Mouse (Mus musculus) MEL (cell line): ENCODE results near the gene Olfr465-ps1. TPM values are rescaled to one million over a fixed set of nuclear protein-coding genes. Genes with fewer than 3 reads are reported as not detected.
A peak's percentile ranks its signal among the peaks of the same experiment; 100 is the strongest.

Experiments
- DNase-seq: peaks from one replicate; pipeline ENCODE4 v3.0.0; 2011; ENCODE audit warnings: low read depth, low spot score
- H3K27ac ChIP-seq: 2 replicates; pipeline ENCODE4 v1.5.1; 2012; ENCODE audit warnings: low read depth, mild to moderate bottlenecking, control low read depth, low read length, moderate library complexity; ENCODE audit not compliant: control insufficient read depth
- H3K27me3 ChIP-seq, 2 experiments: fragments of 150-350 bp in 1 of 2; sonication (generic) in 1 of 2; 2 replicates each; pipeline ENCODE4 v1.6.1; 2012; ENCODE audit warnings: low read length in 2 of 2, mild to moderate bottlenecking in 2 of 2, improper control_type of control experiment in 1 of 2, moderate library complexity in 1 of 2; ENCODE audit not compliant: insufficient read depth in 2 of 2, control insufficient read depth in 1 of 2
- H3K36me3 ChIP-seq, 2 experiments: 2 replicates each; pipeline ENCODE4 v1.6.1; 2012 to 2014; ENCODE audit warnings: low read length in 2 of 2, improper control_type of control experiment in 1 of 2, inconsistent platforms in 1 of 2, mild to moderate bottlenecking in 1 of 2; ENCODE audit not compliant: insufficient read depth in 2 of 2, control insufficient read depth in 1 of 2
- H3K4me1 ChIP-seq, 2 experiments: fragments of 150-350 bp in 1 of 2; sonication (generic) in 1 of 2; 2 replicates each; pipeline ENCODE4 v1.6.1; 2012; ENCODE audit warnings: low read length in 2 of 2, improper control_type of control experiment in 1 of 2, mild to moderate bottlenecking in 1 of 2; ENCODE audit not compliant: insufficient read depth in 2 of 2, control insufficient read depth in 1 of 2
- H3K4me3 ChIP-seq, 2 experiments: fragments of 150-350 bp in 1 of 2; sonication (generic) in 1 of 2; 2 replicates each; pipeline ENCODE4 v1.5.1; 2012; ENCODE audit warnings: low read depth in 2 of 2, low read length in 2 of 2, mild to moderate bottlenecking in 2 of 2, moderate library complexity in 2 of 2, control low read depth in 1 of 2, improper control_type of control experiment in 1 of 2; ENCODE audit not compliant: control insufficient read depth in 1 of 2, insufficient read depth in 1 of 2
- H3K79me2 ChIP-seq: 2 replicates; pipeline ENCODE4 v1.6.1; 2012; ENCODE audit warnings: mild to moderate bottlenecking, low read length, moderate library complexity; ENCODE audit not compliant: control insufficient read depth, poor library complexity, insufficient read depth
- H3K9ac ChIP-seq: 2 replicates; pipeline ENCODE4 v1.6.1; 2012; ENCODE audit warnings: low read depth, mild to moderate bottlenecking, control low read depth, low read length, moderate library complexity; ENCODE audit not compliant: control insufficient read depth, poor library complexity, severe bottlenecking
- H3K9me3 ChIP-seq: fragments of 150-350 bp; sonication (generic); replicated peaks from 2 replicates; pipeline ENCODE4 v1.6.1; 2012; ENCODE audit warnings: mild to moderate bottlenecking, low read length, improper control_type of control experiment, moderate library complexity; ENCODE audit not compliant: insufficient read depth
- CHD1 ChIP-seq: IDR thresholded peaks from 2 replicates; pipeline ENCODE4 v1.6.1; 2012; ENCODE audit warnings: low read depth, mild to moderate bottlenecking, inconsistent platforms, low read length, improper control_type of control experiment
- CTCF ChIP-seq, 3 experiments: IDR thresholded peaks in 2 of 3; conservative IDR thresholded peaks in 1 of 3; 2 replicates each; pipeline ENCODE4 v1.5.1; 2011 to 2012; ENCODE audit warnings: low read length in 3 of 3, low read depth in 2 of 3, mild to moderate bottlenecking in 2 of 3, improper control_type of control experiment in 1 of 3, inconsistent platforms in 1 of 3, mixed read lengths in 1 of 3, moderate library complexity in 1 of 3; ENCODE audit not compliant: control insufficient read depth in 1 of 3, insufficient read depth in 1 of 3, poor library complexity in 1 of 3, severe bottlenecking in 1 of 3
- E2F4 ChIP-seq: IDR thresholded peaks from 2 replicates; pipeline ENCODE4 v1.6.1; 2011; ENCODE audit warnings: low read depth, low read length, improper control_type of control experiment, borderline replicate concordance
- ELF1 ChIP-seq: IDR thresholded peaks from 2 replicates; pipeline ENCODE4 v1.6.1; 2014; ENCODE audit warnings: low read depth, mild to moderate bottlenecking, inconsistent platforms, low read length, improper control_type of control experiment, moderate library complexity
- EP300 ChIP-seq, 2 experiments: IDR thresholded peaks; 2 replicates each; pipeline ENCODE4 v1.6.1; 2011; ENCODE audit warnings: improper control_type of control experiment in 2 of 2, low read length in 2 of 2, low read depth in 1 of 2, mild to moderate bottlenecking in 1 of 2
- ETS1 ChIP-seq: IDR thresholded peaks from 2 replicates; pipeline ENCODE4 v1.6.1; 2012; ENCODE audit warnings: low read depth, mild to moderate bottlenecking, inconsistent platforms, low read length, improper control_type of control experiment, moderate library complexity
- GABPA ChIP-seq: IDR thresholded peaks from 2 replicates; pipeline ENCODE4 v1.6.1; 2012; ENCODE audit warnings: low read depth, mild to moderate bottlenecking, inconsistent platforms, low read length, improper control_type of control experiment, moderate library complexity
- GATA1 ChIP-seq: IDR thresholded peaks from 2 replicates; pipeline ENCODE4 v1.6.1; 2011; ENCODE audit warnings: low read depth, low read length, improper control_type of control experiment
- JUND ChIP-seq: IDR thresholded peaks from 2 replicates; pipeline ENCODE4 v1.6.1; 2011; ENCODE audit warnings: low read depth, mild to moderate bottlenecking, improper control_type of control experiment, low read length
- KAT2A ChIP-seq: conservative IDR thresholded peaks from 2 replicates; pipeline ENCODE4 v1.6.1; 2012; ENCODE audit warnings: low read depth, low read length, improper control_type of control experiment, inconsistent platforms
- MAFK ChIP-seq: IDR thresholded peaks from 2 replicates; pipeline ENCODE4 v1.6.1; 2011; ENCODE audit warnings: low read depth, mild to moderate bottlenecking, low read length, improper control_type of control experiment, borderline replicate concordance
- MAX ChIP-seq: IDR thresholded peaks from 2 replicates; pipeline ENCODE4 v1.6.1; 2011; ENCODE audit warnings: low read length, improper control_type of control experiment
- MAZ ChIP-seq: IDR thresholded peaks from 2 replicates; pipeline ENCODE4 v1.6.1; 2012; ENCODE audit warnings: low read depth, mild to moderate bottlenecking, inconsistent platforms, low read length, improper control_type of control experiment
- MXI1 ChIP-seq: IDR thresholded peaks from 2 replicates; pipeline ENCODE4 v1.6.1; 2011; ENCODE audit warnings: mild to moderate bottlenecking, low read depth, low read length, improper control_type of control experiment
- MYB ChIP-seq: IDR thresholded peaks from 2 replicates; pipeline ENCODE4 v1.6.1; 2011; ENCODE audit warnings: mild to moderate bottlenecking, low read depth, low read length, improper control_type of control experiment
- MYC ChIP-seq: IDR thresholded peaks from 2 replicates; pipeline ENCODE4 v1.6.1; 2011; ENCODE audit warnings: low read depth, mild to moderate bottlenecking, low read length, improper control_type of control experiment, moderate library complexity
- NELFE ChIP-seq: IDR thresholded peaks from 2 replicates; pipeline ENCODE4 v1.6.1; 2011; ENCODE audit warnings: low read depth, low read length, improper control_type of control experiment
- NRF1 ChIP-seq: IDR thresholded peaks from 2 replicates; pipeline ENCODE4 v1.6.1; 2014; ENCODE audit warnings: low read depth, mild to moderate bottlenecking, inconsistent platforms, low read length, improper control_type of control experiment, moderate library complexity; ENCODE audit not compliant: poor library complexity, insufficient read depth, severe bottlenecking
- POLR2A ChIP-seq, 2 experiments: IDR thresholded peaks; 2 replicates each; pipeline ENCODE4 v1.6.1; 2011 to 2012; ENCODE audit warnings: low read length in 2 of 2, mild to moderate bottlenecking in 2 of 2, control low read depth in 1 of 2, improper control_type of control experiment in 1 of 2, low read depth in 1 of 2, moderate library complexity in 1 of 2; ENCODE audit not compliant: control insufficient read depth in 1 of 2, insufficient read depth in 1 of 2, poor library complexity in 1 of 2
- POLR2AphosphoS2 ChIP-seq: IDR thresholded peaks from 2 replicates; pipeline ENCODE4 v1.6.1; 2011; ENCODE audit warnings: low read length, improper control_type of control experiment
- POLR2AphosphoS5 ChIP-seq: IDR thresholded peaks from 2 replicates; pipeline ENCODE4 v1.6.1; 2012; ENCODE audit warnings: low read depth, borderline replicate concordance, mild to moderate bottlenecking, inconsistent platforms, low read length, moderate library complexity, mixed read lengths
- RAD21 ChIP-seq: IDR thresholded peaks from 2 replicates; pipeline ENCODE4 v1.6.1; 2011; ENCODE audit warnings: mild to moderate bottlenecking, low read depth, low read length, improper control_type of control experiment
- SMC3 ChIP-seq: IDR thresholded peaks from 2 replicates; pipeline ENCODE4 v1.6.1; 2011; ENCODE audit warnings: low read depth, low read length, improper control_type of control experiment
- TAL1 ChIP-seq: IDR thresholded peaks from 2 replicates; pipeline ENCODE4 v1.6.1; 2012; ENCODE audit warnings: mild to moderate bottlenecking, inconsistent platforms, low read length, moderate library complexity, mixed read lengths
- TBP ChIP-seq: IDR thresholded peaks from 2 replicates; pipeline ENCODE4 v1.8.0; 2011; ENCODE audit warnings: low read depth, low read length, improper control_type of control experiment
- TCF12 ChIP-seq: IDR thresholded peaks from 2 replicates; pipeline ENCODE4 v1.6.1; 2014; ENCODE audit warnings: low read depth, mild to moderate bottlenecking, inconsistent platforms, low read length, improper control_type of control experiment, moderate library complexity
- UBTF ChIP-seq: IDR thresholded peaks from 2 replicates; pipeline ENCODE4 v1.6.1; 2012; ENCODE audit warnings: low read depth, mild to moderate bottlenecking, inconsistent platforms, low read length, improper control_type of control experiment, moderate library complexity, borderline replicate concordance; ENCODE audit not compliant: insufficient read depth
- ZC3H11A ChIP-seq: IDR thresholded peaks from 2 replicates; pipeline ENCODE4 v1.6.1; 2012; ENCODE audit warnings: low read depth, mild to moderate bottlenecking, inconsistent platforms, low read length, improper control_type of control experiment
- ZKSCAN1 ChIP-seq: IDR thresholded peaks from 2 replicates; pipeline ENCODE4 v1.6.1; 2012; ENCODE audit warnings: low read depth, mild to moderate bottlenecking, inconsistent platforms, low read length, improper control_type of control experiment, moderate library complexity
- ZMIZ1 ChIP-seq: IDR thresholded peaks from 2 replicates; pipeline ENCODE4 v1.6.1; 2012; ENCODE audit warnings: low read depth, mild to moderate bottlenecking, inconsistent platforms, low read length, improper control_type of control experiment, moderate library complexity
- ZNF384 ChIP-seq: IDR thresholded peaks from 2 replicates; pipeline ENCODE4 v1.6.1; 2012; ENCODE audit warnings: low read depth, mild to moderate bottlenecking, inconsistent platforms, low read length, improper control_type of control experiment
- polyA plus RNA-seq, 2 experiments: library from polyadenylated mRNA; stranded (reverse) in 1 of 2; unstranded in 1 of 2; fragments of >175 nt in 1 of 2; fragments of >200 nt in 1 of 2; gene quantifications; 2 replicates each; pipeline versions ENCODE4 v1.2.1 to v1.2.4; 2012; ENCODE audit warnings: low replicate concordance in 2 of 2, low read depth in 1 of 2; ENCODE audit not compliant: insufficient read length in 2 of 2, insufficient read depth in 1 of 2, missing spikeins in 1 of 2
- total RNA-seq: library from RNA; depleted of rRNA; stranded (reverse); fragments of 300-350 nt; gene quantifications from 2 replicates; pipeline ENCODE4 v1.2.3, GENCODE M21; 2012

Gene Olfr465-ps1
- total and polyA plus RNA-seq, 3 experiments: not detected

- H3K4me1 ChIP-seq: peaks cover 12 to 18% of the 10 kb centered on the region in 2 experiments
- DNase-seq: peak; percentile 35
- H3K79me2 ChIP-seq: no peaks in the 10 kb centered on the region
- H3K36me3 ChIP-seq: peaks cover 0 to 17% of the 10 kb centered on the region in 2 experiments; a peak in 2 of 4 replicates
- H3K27ac ChIP-seq: peak overlapping the region; percentile 59
- TF ChIP-seq GABPA (no peak), NELFE (no peak), ZNF384 (no peak), MYB (no peak), KAT2A (no peak), NRF1 (no peak), MAX (no peak), JUND (no peak), CTCF (IDR thresholded peaks at IDR 0.05 in 2 of 3, conservative IDR thresholded peaks at IDR 0.05 in 1 of 3; ENCODE audit: control insufficient read depth in 1 of 3, insufficient read depth in 1 of 3, low read depth in 2 of 3, low read length in 3 of 3, poor library complexity in 1 of 3, severe bottlenecking in 1 of 3) (no peak), EP300 (IDR thresholded peaks at IDR 0.05; ENCODE audit: low read depth in 1 of 2, low read length in 2 of 2) (0 out of 4 replicates have a peak, but pooled peaks of 1 of the 2 experiments have one; percentile 38), UBTF (no peak), GATA1 (peak; percentile 42; the same call in 1 of the 2 replicates)
- no peak overlapping the region for H3K9ac ChIP-seq
- H3K4me3 ChIP-seq: no peak overlapping the region
- H3K27me3 ChIP-seq: no peaks in the 10 kb centered on the region
- H3K9me3 ChIP-seq: no peaks in the 10 kb centered on the region
Observed at GRCm38 (mm10) chr13:65120984-65121383, 16.9 kb upstream of the Olfr465-ps1 start.

GRCm38 (mm10) chr13:65122111-65122510, 15.8 kb upstream of the Olfr465-ps1 start:
- Histone ChIP-seq H3K27me3 (no peaks in the 10 kb centered on the region), H3K4me3 (peak overlapping the region in 1 of 2 experiments; percentile 7; a peak in 1 of 4 replicates), H3K79me2 (no peaks in the 10 kb centered on the region), H3K9me3 (no peaks in the 10 kb centered on the region), H3K9ac (peak overlapping the region; percentile 42), H3K4me1 (peaks cover 17 to 19% of the 10 kb centered on the region in 2 experiments), H3K27ac (peak overlapping the region; percentile 99), H3K36me3 (peaks cover 0 to 21% of the 10 kb centered on the region in 2 experiments; a peak in 2 of 4 replicates)
- peak; percentile 92 for DNase-seq
- TF ChIP-seq UBTF (no peak), ETS1 (peak; percentile 88), NELFE (peak; percentile 49), POLR2AphosphoS2 (peak; percentile 56; the same call in 1 of the 2 replicates), TAL1 (peak; percentile 62), ELF1 (peak; percentile 61; the same call in 1 of the 2 replicates), ZMIZ1 (peak; percentile 72), SMC3 (no peak), RAD21 (no peak), POLR2A (IDR thresholded peaks at IDR 0.05; ENCODE audit: control insufficient read depth in 1 of 2, insufficient read depth in 1 of 2, low read depth in 1 of 2, low read length in 2 of 2, poor library complexity in 1 of 2) (no peak), POLR2AphosphoS5 (no peak), EP300 (IDR thresholded peaks at IDR 0.05; ENCODE audit: low read depth in 1 of 2, low read length in 2 of 2) (peak; percentile 99 to 100), MYB (peak; percentile 99), MAZ (peak; percentile 88), MYC (0 out of 2 replicates have a peak, but pooled peaks have one; percentile 49), TCF12 (peak; percentile 92), CHD1 (no peak), ZC3H11A (no peak), MXI1 (peak; percentile 76), TBP (peak; percentile 63; the same call in 1 of the 2 replicates), ZNF384 (peak; percentile 85), E2F4 (0 out of 2 replicates have a peak, but pooled peaks have one; percentile 58), MAX (peak; percentile 57; the same call in 1 of the 2 replicates), ZKSCAN1 (no peak), NRF1 (no peak), GABPA (no peak), MAFK (peak; percentile 45; the same call in 1 of the 2 replicates)
